Mouse (Mus musculus): Measurements from ENCODE around the gene Plin1. TPM values are rescaled to one million over a fixed set of nuclear protein-coding genes. Genes with fewer than 3 reads are reported as not detected.

The Plin1 gene
- total and polyA plus RNA-seq, 2 experiments from 2014 or later, result not detected

GRCm38 (mm10) chr7:79721386-79721977, 11.2 kb downstream of the Plin1 start:
- H3K4me1 ChIP-seq (ENCODE audit: insufficient read depth), result peaks cover 3% of the 10 kb centered on the region; the same call in 1 of the 2 replicates
- WGBS, result under 1% methylated on average over 48 of the region's 48 CpGs
- no peak for TF ChIP-seq CTCF (IDR thresholded peaks at IDR 0.05; ENCODE audit: low read depth)
- H3K27me3 ChIP-seq (ENCODE audit: insufficient read depth, low read length), result no peaks in the 10 kb centered on the region
- DNase-seq, result peak; percentile 73
- ATAC-seq, result peak; percentile 90
- H3K36me3 ChIP-seq (ENCODE audit: insufficient read depth), result no peaks in the 10 kb centered on the region
- no peaks in the 10 kb centered on the region for H3K9me3 ChIP-seq (ENCODE audit: low read length)
- H3K9ac ChIP-seq, result peak overlapping the region; percentile 89
- H3K4me3 ChIP-seq (ENCODE audit: low read depth, low read length), result peak overlapping the region; percentile 62
- peak overlapping the region; percentile 97 for H3K4me2 ChIP-seq (ENCODE audit: low read depth)
- H3K27ac ChIP-seq (ENCODE audit: low read depth, low read length), result peak overlapping the region; percentile 59

GRCm38 (mm10) chr7:79715187-79715981, 17.3 kb downstream of the Plin1 start, which contains the start of gene Kif7:
Gene Kif7 (minus strand): TSS chr7:79715720.
- 2% methylated on average over 54 of the region's 55 CpGs for WGBS
- Histone ChIP-seq H3K36me3 (ENCODE audit: insufficient read depth) (no peaks in the 10 kb centered on the region), H3K27ac (ENCODE audit: low read depth, low read length) (no peak within 1 kb of the TSS), H3K4me1 (ENCODE audit: insufficient read depth) (0 out of 2 replicates have a peak, but pooled peaks cover 5% of the 10 kb centered on the region), H3K9ac (peak within 1 kb of the TSS; percentile 47), H3K4me2 (ENCODE audit: low read depth) (peak within 1 kb of the TSS; percentile 77), H3K27me3 (ENCODE audit: insufficient read depth, low read length) (no peaks in the 10 kb centered on the region), H3K9me3 (ENCODE audit: low read length) (no peaks in the 10 kb centered on the region), H3K4me3 (ENCODE audit: low read depth, low read length) (peak within 1 kb of the TSS; percentile 56)
- ATAC-seq (peak; percentile 90), DNase-seq (peak; percentile 80)
- TF ChIP-seq CTCF (IDR thresholded peaks at IDR 0.05; ENCODE audit: low read depth), result no peak

- 0 out of 2 replicates have a peak, but pooled peaks cover 5% of the 10 kb centered on the region for H3K4me1 ChIP-seq (ENCODE audit: insufficient read depth)
- DNase-seq (no peak), ATAC-seq (no peak)
Observed at GRCm38 (mm10) chr7:79710831-79711230, 21.9 kb downstream of the Plin1 start.

GRCm38 (mm10) chr7:79710130-79710607, 22.5 kb downstream of the Plin1 start:
- Histone ChIP-seq H3K4me2 (ENCODE audit: low read depth) (peak overlapping the region; percentile 75), H3K9me3 (ENCODE audit: low read length) (no peaks in the 10 kb centered on the region), H3K9ac (peak overlapping the region; percentile 62), H3K27me3 (ENCODE audit: insufficient read depth, low read length) (no peaks in the 10 kb centered on the region), H3K4me3 (ENCODE audit: low read depth, low read length) (peak overlapping the region; percentile 47), H3K27ac (ENCODE audit: low read depth, low read length) (peak overlapping the region; percentile 47; the same call in 1 of the 2 replicates), H3K36me3 (ENCODE audit: insufficient read depth) (no peaks in the 10 kb centered on the region), H3K4me1 (ENCODE audit: insufficient read depth) (0 out of 2 replicates have a peak, but pooled peaks cover 4% of the 10 kb centered on the region)
- peak; percentile 67 for TF ChIP-seq CTCF (IDR thresholded peaks at IDR 0.05; ENCODE audit: low read depth)
- peak; percentile 92 for DNase-seq
- 2% methylated on average over 54 of the region's 55 CpGs for WGBS
- ATAC-seq, result peak; percentile 96

More at GRCm38 (mm10) chr7:79710831-79711230, 21.9 kb downstream of the Plin1 start:
- H3K36me3 ChIP-seq (ENCODE audit: insufficient read depth), result no peaks in the 10 kb centered on the region
- no peak for TF ChIP-seq CTCF (IDR thresholded peaks at IDR 0.05; ENCODE audit: low read depth)
- H3K9ac ChIP-seq, result peak overlapping the region; percentile 62
- peak overlapping the region; percentile 75 for H3K4me2 ChIP-seq (ENCODE audit: low read depth)
- WGBS, result 33% methylated on average over 17 of the region's 17 CpGs
- peak overlapping the region; percentile 47 for H3K4me3 ChIP-seq (ENCODE audit: low read depth, low read length)
- no peaks in the 10 kb centered on the region for H3K27me3 ChIP-seq (ENCODE audit: insufficient read depth, low read length)
- H3K9me3 ChIP-seq (ENCODE audit: low read length), result no peaks in the 10 kb centered on the region
- 0 out of 2 replicates have a peak overlapping the region, but pooled peaks have one; percentile 47 for H3K27ac ChIP-seq (ENCODE audit: low read depth, low read length)

GRCm38 (mm10) chr7:79705210-79705609, 27.5 kb downstream of the Plin1 start:
- WGBS, result 91% methylated on average over 5 of the region's 5 CpGs
- H3K4me1 ChIP-seq (ENCODE audit: insufficient read depth), result no peaks in the 10 kb centered on the region
- no peaks in the 10 kb centered on the region for H3K9me3 ChIP-seq (ENCODE audit: low read length)
- H3K9ac ChIP-seq, result no peak overlapping the region
- no peak overlapping the region for H3K4me3 ChIP-seq (ENCODE audit: low read depth, low read length)
- no peak overlapping the region for H3K27ac ChIP-seq (ENCODE audit: low read depth, low read length)
- H3K27me3 ChIP-seq (ENCODE audit: insufficient read depth, low read length), result no peaks in the 10 kb centered on the region
- peaks cover 13% of the 10 kb centered on the region for H3K36me3 ChIP-seq (ENCODE audit: insufficient read depth)
- no peak for ATAC-seq
- no peak overlapping the region for H3K4me2 ChIP-seq (ENCODE audit: low read depth)
- no peak for DNase-seq
- no peak for TF ChIP-seq CTCF (IDR thresholded peaks at IDR 0.05; ENCODE audit: low read depth)

GRCm38 (mm10) chr7:79702755-79703154, 29.9 kb downstream of the Plin1 start:
- ATAC-seq (no peak), DNase-seq (no peak)
- no peak overlapping the region for H3K9ac ChIP-seq
- no peak for TF ChIP-seq CTCF (IDR thresholded peaks at IDR 0.05; ENCODE audit: low read depth)
- 80% methylated on average over 16 of the region's 16 CpGs for WGBS
- no peaks in the 10 kb centered on the region for H3K27me3 ChIP-seq (ENCODE audit: insufficient read depth, low read length)
- H3K36me3 ChIP-seq (ENCODE audit: insufficient read depth), result peaks cover 18% of the 10 kb centered on the region
- no peak overlapping the region for H3K4me2 ChIP-seq (ENCODE audit: low read depth)
- H3K4me1 ChIP-seq (ENCODE audit: insufficient read depth), result no peaks in the 10 kb centered on the region
- H3K27ac ChIP-seq (ENCODE audit: low read depth, low read length), result no peak overlapping the region
- H3K4me3 ChIP-seq (ENCODE audit: low read depth, low read length), result no peak overlapping the region
- H3K9me3 ChIP-seq (ENCODE audit: low read length), result no peaks in the 10 kb centered on the region
